Mouse (Mus musculus) heart, adult 10 weeks (tissue): ENCODE results near the gene Hvcn1. TPM values are rescaled to one million over a fixed set of nuclear protein-coding genes. Genes with fewer than 3 reads are reported as not detected.

Source experiments
- polyA plus RNA-seq: library from polyadenylated mRNA; stranded (reverse); fragments of 350-450 nt; fragmentation: Illumina TruSeq; extraction: RNeasy Lipid Tissue Mini Kit (QIAGEN cat#74804); gene quantifications from one replicate; pipeline ENCODE4 v1.2.3, GENCODE M21; 2014; ENCODE audit warnings: low read depth, low replicate concordance

Hvcn1 gene
- polyA plus RNA-seq, result 1.2 TPM

DNA sequence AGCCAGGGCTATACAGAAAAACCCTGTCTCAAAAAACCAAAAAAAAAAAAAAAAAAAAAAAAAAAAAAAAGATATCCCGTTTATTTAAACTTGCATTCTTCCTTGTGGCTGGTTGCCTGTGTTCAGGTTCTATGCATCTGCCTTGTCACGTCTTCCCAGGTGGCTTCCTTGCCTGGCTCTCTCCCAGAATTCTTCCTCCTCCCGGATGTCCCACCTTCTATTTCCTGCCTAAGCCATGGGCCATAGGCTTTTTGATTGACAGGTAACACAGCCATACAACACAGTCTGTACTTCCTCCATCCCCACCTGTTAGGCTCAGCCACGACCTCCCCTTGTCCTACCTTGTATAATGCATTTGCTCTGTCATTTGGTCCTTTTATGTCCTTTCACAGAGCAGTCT is at the start of gene Hvcn1:
Hvcn1 (plus strand) TSS at position 330 of the 400 bp plus-strand sequence.

DNA sequence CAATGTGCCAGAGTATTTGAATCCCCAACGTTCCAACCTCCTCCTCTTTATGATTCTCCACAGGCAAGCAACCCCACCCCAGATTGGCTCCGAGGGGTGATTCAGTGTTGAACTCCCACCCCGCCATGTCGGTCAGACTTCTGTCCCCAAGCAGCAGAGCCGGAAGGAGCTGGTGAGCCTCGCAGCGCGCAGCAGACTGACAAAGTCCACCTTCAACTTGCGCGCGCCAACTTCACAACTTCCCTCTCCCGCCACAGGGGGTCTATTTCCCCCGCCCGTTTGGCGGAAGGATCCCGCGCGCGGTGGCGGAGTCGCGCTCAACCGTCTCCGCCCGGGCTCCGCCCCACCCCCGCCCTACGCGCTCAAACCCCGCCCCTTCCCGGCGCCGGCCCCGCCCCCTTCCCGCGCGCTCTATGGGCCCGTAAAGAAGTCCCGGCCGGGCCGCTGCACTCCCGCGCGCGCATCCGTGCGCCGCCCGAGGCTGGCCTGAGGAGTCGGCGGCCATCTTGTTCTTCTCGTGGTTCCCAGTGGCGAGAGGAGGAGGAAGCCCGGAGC is 48.7 kb upstream of the Hvcn1 start, which contains the start of gene Ppp1cc:
Ppp1cc (plus strand) TSS at position 452 of the 555 bp plus-strand sequence.

DNA sequence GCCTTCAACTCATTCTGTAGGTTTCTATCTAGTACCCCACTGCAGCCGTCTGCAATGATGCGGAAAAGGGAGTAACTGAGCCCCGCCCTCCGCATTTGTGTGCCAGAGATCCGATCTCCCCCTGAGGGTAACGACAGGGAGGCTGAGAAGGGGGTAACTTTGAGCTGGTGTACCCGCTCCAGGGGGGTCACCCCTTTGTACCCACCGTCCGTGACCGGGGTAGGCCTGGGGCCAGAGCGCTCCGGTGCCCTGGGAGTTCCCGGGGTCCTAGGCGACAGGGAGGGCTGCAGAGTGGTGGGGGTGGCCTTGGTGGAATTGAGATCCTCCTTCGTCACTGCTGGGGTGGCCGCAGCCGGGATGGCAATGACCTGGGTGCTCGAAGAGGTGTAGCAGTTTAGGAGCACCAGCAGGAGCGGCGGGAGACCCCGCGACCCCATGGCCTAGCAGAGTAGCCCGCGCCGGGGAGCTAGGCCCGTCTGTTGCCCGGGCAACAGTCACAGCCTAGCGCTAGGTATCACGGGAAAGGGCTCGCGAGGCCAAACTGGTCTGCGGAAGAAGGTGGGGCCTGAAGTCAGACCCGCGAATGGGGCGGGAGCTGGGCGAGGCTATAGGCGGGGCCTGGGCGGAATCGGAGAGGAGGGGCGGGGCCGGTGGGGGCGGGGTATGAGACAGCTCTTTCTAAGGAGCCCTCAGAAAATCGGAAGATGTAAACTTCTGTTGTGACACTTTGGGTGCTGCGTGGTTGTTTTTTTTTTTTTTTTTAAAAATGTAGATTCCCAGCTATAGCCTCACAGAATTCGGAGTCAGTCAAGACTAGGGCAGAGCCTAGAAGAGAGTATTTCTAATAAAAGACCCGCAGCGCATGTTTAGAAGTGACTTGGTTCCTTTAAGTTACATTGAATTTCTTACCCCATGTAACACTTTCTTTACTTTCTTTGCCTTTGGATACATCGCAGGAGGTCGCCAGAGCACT is 57.6 kb downstream of the Hvcn1 start, which contains the start of gene Tctn1:
Tctn1 (minus strand) TSS at position 528 of the 973 bp plus-strand sequence.

DNA sequence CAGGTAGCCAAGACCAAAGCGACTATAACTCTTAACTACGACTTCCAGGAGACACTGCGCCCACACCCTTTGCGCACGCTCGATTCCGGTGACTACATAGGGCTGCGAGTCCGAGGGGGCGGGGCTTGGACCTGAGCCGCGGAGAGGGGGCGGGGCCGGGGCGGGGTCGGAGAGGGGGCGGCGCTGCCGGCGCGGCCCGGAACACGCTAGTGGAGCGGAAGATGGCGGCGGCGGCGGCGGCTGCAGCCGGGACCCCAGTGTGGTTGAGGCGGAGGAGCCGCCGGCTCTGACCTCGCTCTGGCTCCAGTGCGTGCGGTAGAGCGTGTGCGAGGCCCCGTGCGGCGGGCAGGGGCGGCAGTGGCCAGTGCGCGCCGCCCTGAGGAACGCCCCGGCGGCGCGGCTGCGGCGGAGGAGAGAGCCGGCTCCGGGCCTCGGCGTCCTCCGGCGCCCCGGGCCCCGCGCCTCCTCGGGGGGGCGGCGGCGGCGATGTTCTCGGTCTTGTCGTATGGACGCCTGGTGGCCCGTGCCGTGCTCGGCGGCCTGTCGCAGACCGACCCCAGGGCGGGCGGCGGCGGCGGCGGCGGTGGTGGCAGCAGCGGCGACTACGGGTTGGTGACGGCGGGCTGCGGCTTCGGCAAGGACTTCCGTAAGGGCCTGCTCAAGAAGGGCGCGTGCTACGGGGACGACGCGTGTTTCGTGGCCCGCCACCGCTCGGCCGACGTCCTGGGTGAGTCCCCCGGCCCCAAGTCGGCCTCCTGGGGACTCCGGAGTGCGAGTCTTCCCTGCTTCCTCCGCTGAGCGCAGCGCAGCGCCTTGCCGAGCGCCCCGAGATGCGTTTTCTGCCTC is 77.8 kb downstream of the Hvcn1 start, which contains the start of gene Pptc7:
Pptc7 (plus strand) TSS at position 183 of the 846 bp plus-strand sequence.

Other genes with a start within 250 kb of the Hvcn1 start
- gene Cux2, start 156.7 kb upstream of the Hvcn1 start, polyA plus RNA-seq, result 9.5 TPM
- gene Myl2, start 105.9 kb upstream of the Hvcn1 start, polyA plus RNA-seq, result 25,991 TPM
- gene Ccdc63, start 66.0 kb upstream of the Hvcn1 start, polyA plus RNA-seq, result not detected
- gene Ppp1cc, start 48.5 kb upstream of the Hvcn1 start, polyA plus RNA-seq, result 139 TPM
- gene Tctn1, start 57.7 kb downstream of the Hvcn1 start, polyA plus RNA-seq, result 4.1 TPM
- gene Pptc7, start 77.6 kb downstream of the Hvcn1 start, polyA plus RNA-seq, result 87.6 TPM
- gene Rad9b, start 147.4 kb downstream of the Hvcn1 start, polyA plus RNA-seq, result 3.7 TPM
- gene Vps29, start 147.6 kb downstream of the Hvcn1 start, polyA plus RNA-seq, result 71.2 TPM
- gene Gpn3, start 165.1 kb downstream of the Hvcn1 start, polyA plus RNA-seq, result 25.7 TPM
- gene Fam216a, start 165.6 kb downstream of the Hvcn1 start, polyA plus RNA-seq, result 10.1 TPM
- 171 TPM for gene Arpc3, start 185.1 kb downstream of the Hvcn1 start, polyA plus RNA-seq
- 28.5 TPM for gene Anapc7, start 214.9 kb downstream of the Hvcn1 start, polyA plus RNA-seq